Mouse (Mus musculus) heart, embryonic 11.5 days (tissue): ENCODE measurements around the gene Pbx1. TPM values are rescaled to one million over a fixed set of nuclear protein-coding genes. Genes with fewer than 3 reads are reported as not detected.

Experiments used
- ATAC-seq: fragments of 200-750 bp; cut with Nextera tagmentation; replicated peaks from 2 replicates; pipeline ENCODE4 v1.8.0; 2017; ENCODE audit warnings: moderate library complexity; ENCODE audit not compliant: insufficient number of reproducible peaks, low FRiP score, low TSS enrichment
- H3K27ac ChIP-seq: fragments of 300-500 bp; sonication (generic); 2 replicates; pipeline ENCODE4 v1.5.1; 2014; ENCODE audit warnings: mild to moderate bottlenecking, low read depth, low read length
- H3K27me3 ChIP-seq: fragments of 300-500 bp; sonication (generic); 2 replicates; pipeline ENCODE4 v1.6.1; 2014; ENCODE audit warnings: mild to moderate bottlenecking, low read length, mixed read lengths; ENCODE audit not compliant: control insufficient read depth, insufficient read depth
- H3K36me3 ChIP-seq: fragments of 300-500 bp; sonication (generic); 2 replicates; pipeline ENCODE4 v1.6.1; 2014; ENCODE audit warnings: mild to moderate bottlenecking, low read length, moderate library complexity, mixed read lengths; ENCODE audit not compliant: control insufficient read depth, insufficient read depth
- H3K4me1 ChIP-seq: fragments of 300-500 bp; sonication (generic); 2 replicates; pipeline ENCODE4 v1.6.1; 2014; ENCODE audit warnings: low read length; ENCODE audit not compliant: control insufficient read depth, insufficient read depth
- H3K4me2 ChIP-seq: fragments of 300-500 bp; sonication (generic); 2 replicates; pipeline ENCODE4 v1.6.1; 2014; ENCODE audit warnings: mild to moderate bottlenecking, moderate library complexity
- H3K4me3 ChIP-seq: fragments of 300-500 bp; sonication (generic); 2 replicates; pipeline ENCODE4 v1.5.1; 2014; ENCODE audit warnings: low read depth, low read length
- H3K9ac ChIP-seq: fragments of 300-500 bp; sonication (generic); 2 replicates; pipeline ENCODE4 v1.6.1; 2014; ENCODE audit warnings: mild to moderate bottlenecking, low read depth, low read length, moderate library complexity
- H3K9me3 ChIP-seq: fragments of 300-500 bp; sonication (generic); replicated peaks from 2 replicates; pipeline ENCODE4 v1.6.1; 2016; ENCODE audit warnings: low read length; ENCODE audit not compliant: control insufficient read depth
- WGBS: fragments of 180-500 bp; shearing (Covaris S2); extraction: QIAGEN DNeasy Blood & Tissue Kit; methylation state at CpG from one replicate; pipeline ENCODE4 v1.1.7; 2014; ENCODE audit not compliant: insufficient replicate concordance; 5-methylcytosine and 5-hydroxymethylcytosine counted together
- polyA plus RNA-seq: library from polyadenylated mRNA; unstranded; fragments of >200 nt; fragmentation: Nextera tagmentation; extraction: Ambion mirVana; gene quantifications from 2 replicates; pipeline ENCODE4 v1.2.1, GENCODE M21; 2014

Pbx1 gene
- polyA plus RNA-seq, 1 experiment from 2014 or later = 33.5 TPM

DNA sequence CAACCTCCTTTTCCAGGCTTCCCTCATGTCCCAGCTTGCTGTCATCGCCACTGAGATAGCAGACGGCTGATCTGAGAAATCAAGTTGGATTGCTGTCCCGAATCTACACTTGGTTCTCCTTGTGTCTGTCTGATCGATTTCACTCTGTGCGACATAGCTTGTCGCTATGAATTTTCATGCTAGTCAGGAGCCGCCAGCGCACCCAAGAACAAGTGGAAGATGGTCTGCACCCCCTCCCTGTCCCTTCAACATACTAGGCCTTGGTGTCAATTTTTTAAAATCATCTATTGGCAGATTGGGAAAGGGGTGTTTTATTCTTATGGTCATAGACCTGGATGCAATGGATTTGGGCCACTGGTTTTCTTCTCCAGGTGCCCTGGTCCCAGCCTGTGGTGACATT lies 249.3 kb downstream of the Pbx1 start:
- 96% methylated on average over 8 of the region's 8 CpGs for WGBS
- ATAC-seq = no peak
- H3K4me2 ChIP-seq = no peak overlapping the region
- no peaks in the 10 kb centered on the region for H3K9me3 ChIP-seq
- no peaks in the 10 kb centered on the region for H3K27me3 ChIP-seq
- H3K4me3 ChIP-seq = no peak overlapping the region
- no peak overlapping the region for H3K9ac ChIP-seq
- peaks cover 7% of the 10 kb centered on the region; the same call in 1 of the 2 replicates for H3K36me3 ChIP-seq
- H3K27ac ChIP-seq = no peak overlapping the region
- peaks cover 7% of the 10 kb centered on the region; the same call in 1 of the 2 replicates for H3K4me1 ChIP-seq

- no peaks in the 10 kb centered on the region for H3K9me3 ChIP-seq
- no peak overlapping the region for H3K27ac ChIP-seq
- no peaks in the 10 kb centered on the region for H3K27me3 ChIP-seq
- no peak for ATAC-seq
- no peak overlapping the region for H3K4me3 ChIP-seq
- H3K9ac ChIP-seq = no peak overlapping the region
- H3K4me2 ChIP-seq = no peak overlapping the region
- peaks cover 7% of the 10 kb centered on the region; the same call in 1 of the 2 replicates for H3K4me1 ChIP-seq
- H3K36me3 ChIP-seq = peaks cover 11% of the 10 kb centered on the region; the same call in 1 of the 2 replicates
- 60% methylated on average over 9 of the region's 9 CpGs for WGBS
Measured at GRCm38 (mm10) chr1:168180622-168181441, 251.2 kb downstream of the Pbx1 start.

GRCm38 (mm10) chr1:168179691-168180090 lies 252.4 kb downstream of the Pbx1 start:
- H3K27ac ChIP-seq = no peak overlapping the region; the same call in 1 of the 2 replicates
- no peaks in the 10 kb centered on the region for H3K9me3 ChIP-seq
- H3K27me3 ChIP-seq = no peaks in the 10 kb centered on the region
- no peak for ATAC-seq
- no peak overlapping the region for H3K9ac ChIP-seq
- H3K36me3 ChIP-seq = peaks cover 11% of the 10 kb centered on the region; the same call in 1 of the 2 replicates
- H3K4me3 ChIP-seq = no peak overlapping the region
- peaks cover 7% of the 10 kb centered on the region; the same call in 1 of the 2 replicates for H3K4me1 ChIP-seq
- no peak overlapping the region for H3K4me2 ChIP-seq
- WGBS = 91% methylated on average over 11 of the region's 11 CpGs

DNA sequence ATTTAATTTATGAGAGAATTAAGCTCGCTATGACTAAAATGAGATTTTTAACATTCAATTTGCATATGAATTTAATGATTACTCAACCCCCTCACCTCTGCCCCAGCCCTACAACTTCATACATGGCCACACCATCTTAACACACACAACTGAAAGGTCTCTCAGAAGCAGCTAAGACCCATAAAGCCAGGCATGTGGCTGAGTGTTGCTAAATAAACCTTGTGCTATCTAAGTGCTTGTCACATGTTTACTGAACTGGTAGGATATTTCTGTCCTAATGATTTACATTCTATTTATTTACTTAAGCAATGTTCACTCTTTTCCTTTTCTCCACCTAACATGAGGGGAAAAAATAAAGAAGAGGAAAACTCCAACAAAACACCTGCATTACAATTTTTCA lies 253.5 kb downstream of the Pbx1 start:
- Histone ChIP-seq H3K9ac (no peak overlapping the region), H3K36me3 (peaks cover 17% of the 10 kb centered on the region), H3K4me2 (no peak overlapping the region), H3K27ac (no peak overlapping the region), H3K9me3 (no peaks in the 10 kb centered on the region), H3K27me3 (no peaks in the 10 kb centered on the region), H3K4me3 (no peak overlapping the region), H3K4me1 (peaks cover 7% of the 10 kb centered on the region; the same call in 1 of the 2 replicates)
- WGBS = 88% methylated on average over 1 of the region's 1 CpGs
- no peak for ATAC-seq

DNA sequence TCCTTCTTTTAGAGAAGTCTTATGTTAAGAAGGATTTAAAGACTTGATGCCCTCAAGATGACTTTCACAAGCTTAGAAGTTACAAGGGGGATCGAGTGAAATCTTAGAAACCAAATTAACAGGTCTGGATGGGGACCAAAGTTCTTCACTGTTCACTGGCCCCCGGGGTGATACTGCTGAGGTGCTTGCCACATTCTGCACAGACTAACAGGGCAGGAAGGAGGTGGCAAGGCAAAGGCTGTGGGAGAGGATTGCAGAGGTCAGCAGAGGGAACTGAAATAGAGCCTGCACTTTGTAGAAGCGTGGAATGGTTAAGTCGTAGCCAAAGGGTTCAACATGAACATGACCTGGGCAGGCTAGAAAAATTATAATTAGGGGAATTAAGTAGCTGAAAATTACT lies 256.5 kb downstream of the Pbx1 start:
- Histone ChIP-seq H3K4me2 (no peak overlapping the region), H3K4me1 (peaks cover 2% of the 10 kb centered on the region; the same call in 1 of the 2 replicates), H3K27me3 (no peaks in the 10 kb centered on the region), H3K9me3 (no peaks in the 10 kb centered on the region), H3K4me3 (no peak overlapping the region), H3K36me3 (peaks cover 12% of the 10 kb centered on the region), H3K9ac (no peak overlapping the region), H3K27ac (no peak overlapping the region)
- no peak for ATAC-seq
- WGBS = 87% methylated on average over 4 of the region's 4 CpGs

DNA sequence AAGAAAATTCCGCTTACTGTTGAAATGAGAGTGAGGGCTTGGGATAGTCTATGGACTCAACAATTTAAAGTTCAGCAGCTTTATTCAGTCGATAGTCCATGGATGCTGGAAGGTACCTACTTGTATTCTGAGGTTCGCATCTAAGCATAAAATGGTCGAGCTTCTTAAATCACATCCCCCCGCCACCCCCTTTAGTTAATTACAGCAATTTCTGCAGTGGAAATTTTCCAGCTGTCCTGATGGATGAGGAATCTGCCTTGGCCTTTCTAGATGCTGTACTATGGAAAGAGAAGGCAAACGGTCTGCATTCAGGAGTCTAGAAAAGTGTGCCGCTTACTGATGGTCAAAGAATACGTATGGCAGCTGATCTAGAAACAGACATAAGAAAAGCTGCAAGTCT lies 262.3 kb downstream of the Pbx1 start:
- no peaks in the 10 kb centered on the region for H3K9me3 ChIP-seq
- WGBS = 88% methylated on average over 8 of the region's 8 CpGs
- no peak overlapping the region for H3K9ac ChIP-seq
- H3K27ac ChIP-seq = no peak overlapping the region
- no peak overlapping the region for H3K4me2 ChIP-seq
- no peak overlapping the region for H3K4me3 ChIP-seq
- ATAC-seq = no peak
- H3K27me3 ChIP-seq = no peaks in the 10 kb centered on the region
- peaks cover 6% of the 10 kb centered on the region; the same call in 1 of the 2 replicates for H3K36me3 ChIP-seq
- peaks cover 12% of the 10 kb centered on the region for H3K4me1 ChIP-seq

DNA sequence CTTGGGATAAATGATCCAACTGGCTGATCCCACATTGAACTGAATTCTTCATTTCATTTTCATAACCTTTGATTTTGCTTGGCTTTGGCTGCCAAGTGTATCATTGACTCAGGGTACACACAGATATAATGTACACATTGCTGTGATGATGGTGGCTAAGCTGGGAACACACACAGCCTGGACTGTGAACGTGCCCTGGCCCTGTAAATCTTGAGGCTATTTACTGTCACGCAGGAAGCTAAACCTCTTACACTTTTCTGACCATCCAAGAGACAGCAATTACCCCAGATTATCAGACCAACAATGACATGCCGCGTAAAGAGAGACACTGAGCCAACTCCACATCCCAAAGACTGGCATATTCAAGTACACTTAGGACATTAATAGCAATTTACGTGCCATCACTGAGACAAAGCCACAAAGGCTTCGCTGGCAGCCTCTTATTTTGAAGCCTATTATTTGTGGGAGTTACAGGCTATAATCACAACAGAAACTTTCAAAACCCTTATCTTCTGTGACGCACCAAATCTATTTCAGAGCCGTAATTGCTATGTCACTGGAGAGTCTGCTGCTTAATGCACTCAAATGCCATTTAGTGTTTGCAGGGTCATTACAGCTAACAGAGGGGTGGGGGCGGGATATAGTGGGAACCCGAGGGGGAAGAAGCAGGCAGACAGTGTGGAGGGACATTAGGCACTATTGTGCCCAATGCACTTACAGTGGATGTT lies 262.9 kb downstream of the Pbx1 start:
- Histone ChIP-seq H3K4me1 (peaks cover 17% of the 10 kb centered on the region), H3K27ac (no peak overlapping the region), H3K4me2 (no peak overlapping the region), H3K36me3 (peaks cover 6% of the 10 kb centered on the region; the same call in 1 of the 2 replicates), H3K9me3 (no peaks in the 10 kb centered on the region), H3K4me3 (no peak overlapping the region), H3K9ac (no peak overlapping the region), H3K27me3 (no peaks in the 10 kb centered on the region)
- WGBS = 76% methylated on average over 10 of the region's 10 CpGs
- ATAC-seq = no peak

DNA sequence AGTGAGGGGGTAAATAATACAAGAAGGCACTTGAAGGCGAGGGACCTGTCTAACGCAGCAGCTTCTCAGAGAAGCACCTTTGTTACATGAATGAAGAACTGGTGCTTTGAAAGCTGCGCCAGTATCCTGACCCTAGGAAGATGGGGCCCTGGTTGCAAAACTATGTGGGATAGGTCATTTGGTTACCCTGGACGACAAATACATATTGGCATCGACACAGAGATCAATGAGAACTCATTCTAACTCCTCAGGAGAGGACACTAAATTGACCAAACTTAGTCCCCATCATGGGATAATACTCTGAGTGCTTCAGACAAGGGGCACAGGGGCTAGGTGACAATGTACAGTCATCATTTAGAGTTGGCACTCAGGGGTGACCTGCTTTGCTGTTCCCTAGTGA lies 264.3 kb downstream of the Pbx1 start:
- H3K4me1 ChIP-seq = peaks cover 17% of the 10 kb centered on the region
- no peak overlapping the region for H3K4me2 ChIP-seq
- H3K27me3 ChIP-seq = no peaks in the 10 kb centered on the region
- H3K4me3 ChIP-seq = no peak overlapping the region
- no peak overlapping the region for H3K27ac ChIP-seq
- no peak for ATAC-seq
- H3K36me3 ChIP-seq = no peaks in the 10 kb centered on the region; the same call in 1 of the 2 replicates
- H3K9me3 ChIP-seq = no peaks in the 10 kb centered on the region
- no peak overlapping the region for H3K9ac ChIP-seq
- 93% methylated on average over 5 of the region's 5 CpGs for WGBS
